Mouse (Mus musculus) myocyte (in vitro differentiated cells): ENCODE data around the gene Zbed4. TPM values are rescaled to one million over a fixed set of nuclear protein-coding genes. Genes with fewer than 3 reads are reported as not detected.
"Not testable (repeated sequence)": the region's sequence is repeated elsewhere in the genome, so short reads cannot be mapped to it uniquely, and the experiment has no call there.

Experiments used
- H3K27me3 ChIP-seq: one replicate; pipeline ENCODE4 v1.6.1; 2011; ENCODE audit not compliant: control insufficient read depth, insufficient read depth, insufficient read length
- H3K36me3 ChIP-seq: one replicate; pipeline ENCODE4 v1.6.1; 2011; ENCODE audit not compliant: control insufficient read depth, insufficient read depth
- H3K4me2 ChIP-seq: one replicate; pipeline ENCODE4 v1.6.1; 2011; ENCODE audit warnings: low read depth, control low read depth
- H3K4me3 ChIP-seq: one replicate; pipeline ENCODE4 v1.5.1; 2011; ENCODE audit warnings: mild to moderate bottlenecking, control low read depth, moderate library complexity
- H3K79me2 ChIP-seq: one replicate; pipeline ENCODE4 v1.6.1; 2011; ENCODE audit not compliant: control insufficient read depth, insufficient read depth
- H3ac ChIP-seq: one replicate; pipeline ENCODE4 v1.6.1; 2011; ENCODE audit not compliant: control insufficient read depth, insufficient read length
- CEBPB ChIP-seq: IDR thresholded peaks from 2 replicates; pipeline ENCODE4 v1.6.1; 2011; ENCODE audit warnings: mild to moderate bottlenecking, moderate library complexity; ENCODE audit not compliant: poor library complexity, insufficient read depth, severe bottlenecking
- E2F4 ChIP-seq: IDR thresholded peaks from one replicate; pipeline ENCODE4 v1.6.1; 2011; ENCODE audit warnings: mild to moderate bottlenecking, control low read depth, moderate library complexity; ENCODE audit not compliant: insufficient read depth
- MAX ChIP-seq: IDR thresholded peaks from one replicate; pipeline ENCODE4 v1.6.1; 2011; ENCODE audit warnings: low read depth, mild to moderate bottlenecking, control low read depth
- MYOD1 ChIP-seq, 3 experiments: IDR thresholded peaks; one replicate each; pipeline ENCODE4 v1.6.1; 2011; ENCODE audit warnings: control low read depth in 2 of 3, low read depth in 2 of 3, mild to moderate bottlenecking in 2 of 3, moderate library complexity in 1 of 3; ENCODE audit not compliant: insufficient read length in 2 of 3, control insufficient read depth in 1 of 3
- MYOG ChIP-seq, 3 experiments: IDR thresholded peaks; one replicate each; pipeline ENCODE4 v1.6.1; 2011; ENCODE audit warnings: control low read depth in 2 of 3, low read depth in 2 of 3, mild to moderate bottlenecking in 2 of 3; ENCODE audit not compliant: insufficient read length in 2 of 3, control insufficient read depth in 1 of 3, insufficient read depth in 1 of 3
- POLR2A ChIP-seq: IDR thresholded peaks from one replicate; pipeline ENCODE4 v1.6.1; 2011; ENCODE audit warnings: low read depth, mild to moderate bottlenecking, control low read depth, moderate library complexity; ENCODE audit not compliant: insufficient read length
- POLR2AphosphoS2 ChIP-seq: IDR thresholded peaks from one replicate; pipeline ENCODE4 v1.6.1; 2011; ENCODE audit warnings: low read depth, control low read depth; ENCODE audit not compliant: insufficient read length
- REST ChIP-seq: IDR thresholded peaks from one replicate; pipeline ENCODE4 v1.6.1; 2011; ENCODE audit warnings: mild to moderate bottlenecking, control low read depth, moderate library complexity; ENCODE audit not compliant: insufficient read depth, insufficient read length
- SRF ChIP-seq: IDR thresholded peaks from one replicate; pipeline ENCODE4 v1.6.1; 2011; ENCODE audit warnings: low read depth; ENCODE audit not compliant: control insufficient read depth, insufficient read length
- TCF12 ChIP-seq: IDR thresholded peaks from one replicate; pipeline ENCODE4 v1.6.1; 2011; ENCODE audit warnings: mild to moderate bottlenecking, control low read depth; ENCODE audit not compliant: poor library complexity, insufficient read depth, severe bottlenecking
- TCF3 ChIP-seq: IDR thresholded peaks from one replicate; pipeline ENCODE4 v1.6.1; 2011; ENCODE audit warnings: low read depth, control low read depth; ENCODE audit not compliant: insufficient read length
- USF1 ChIP-seq: IDR thresholded peaks from one replicate; pipeline ENCODE4 v1.6.1; 2011; ENCODE audit warnings: low read depth, mild to moderate bottlenecking, control low read depth, moderate library complexity
- polyA plus RNA-seq: library from polyadenylated mRNA; unstranded; fragments of >200 nt; fragmentation: generic; extraction: Trizol; gene quantifications from one replicate; pipeline ENCODE4 v1.2.1, GENCODE M21; 2012; ENCODE audit warnings: missing spikeins

Zbed4 gene
- polyA plus RNA-seq, 1 experiment, result 9.5 TPM

DNA sequence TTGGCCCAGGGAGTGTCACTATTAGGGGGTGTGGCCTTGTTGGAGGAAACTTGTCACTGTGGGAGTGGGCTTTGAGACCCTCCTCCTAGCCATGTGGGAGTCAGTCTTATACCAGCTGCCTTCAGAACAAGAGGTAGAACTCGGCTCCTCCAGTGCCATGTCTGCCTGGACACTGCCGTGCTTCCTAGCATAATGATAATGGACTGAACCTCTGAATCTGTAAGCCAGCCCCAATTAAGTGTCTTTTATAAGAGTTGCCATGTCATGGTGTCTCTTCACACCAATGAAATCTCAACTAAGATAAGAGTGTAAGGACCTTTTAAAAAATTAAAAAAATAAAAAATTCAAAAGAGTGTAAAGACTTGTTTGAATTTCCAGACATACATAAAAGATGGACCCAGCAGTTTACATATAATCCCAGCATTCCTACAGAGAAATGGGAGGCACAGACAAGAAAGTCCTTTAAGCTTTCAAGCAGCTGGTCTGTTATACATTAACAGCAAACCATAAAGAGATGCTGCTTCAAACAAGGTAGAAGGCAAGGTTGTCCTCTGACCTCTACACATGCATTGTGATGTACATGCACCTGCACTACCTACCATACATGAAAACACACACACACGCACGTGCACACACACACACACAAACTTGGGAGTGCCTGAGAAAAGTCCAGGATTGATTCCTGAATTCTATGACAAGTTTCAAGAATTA lies 40.8 kb downstream of the Zbed4 start:
- H3K27me3 ChIP-seq, result peaks cover 4% of the 10 kb centered on the region
- no peak overlapping the region for H3K4me3 ChIP-seq
- H3K4me2 ChIP-seq, result no peak overlapping the region
- H3K79me2 ChIP-seq, result no peaks in the 10 kb centered on the region
- H3K36me3 ChIP-seq, result no peaks in the 10 kb centered on the region
- TF ChIP-seq SRF (no peak), POLR2A (no peak), CEBPB (no peak), REST (no peak), E2F4 (no peak), MYOD1 (IDR thresholded peaks at IDR 0.05; ENCODE audit: control insufficient read depth in 1 of 3, insufficient read length in 2 of 3, low read depth in 2 of 3) (no peak), USF1 (no peak), POLR2AphosphoS2 (no peak), MYOG (IDR thresholded peaks at IDR 0.05; ENCODE audit: control insufficient read depth in 1 of 3, insufficient read depth in 1 of 3, insufficient read length in 2 of 3, low read depth in 2 of 3) (no peak), MAX (no peak), TCF3 (no peak), TCF12 (no peak)
- H3ac ChIP-seq, result no peak overlapping the region

DNA sequence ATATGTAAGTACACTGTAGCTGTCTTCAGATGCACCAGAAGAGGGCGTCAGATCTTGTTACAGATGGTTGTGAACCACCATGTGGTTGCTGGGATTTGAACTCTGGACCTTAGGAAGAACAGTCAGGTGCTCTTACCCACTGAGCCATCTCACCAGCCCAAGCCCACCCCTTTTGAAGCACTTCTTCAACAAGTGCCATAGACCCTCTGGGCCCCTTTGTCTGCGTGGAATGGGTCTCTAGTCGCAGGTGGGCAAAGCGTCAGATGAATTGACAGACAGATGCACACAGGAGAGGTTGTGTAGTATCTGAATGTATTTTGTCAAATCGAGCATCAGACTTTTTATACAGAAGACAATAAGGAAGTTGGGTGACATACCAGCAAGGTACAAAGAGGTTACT lies 43.3 kb downstream of the Zbed4 start:
- H3K27me3 ChIP-seq, H3K4me2 ChIP-seq, H3K4me3 ChIP-seq, H3K36me3 ChIP-seq, H3K79me2 ChIP-seq, H3ac ChIP-seq: not testable (repeated sequence)

DNA sequence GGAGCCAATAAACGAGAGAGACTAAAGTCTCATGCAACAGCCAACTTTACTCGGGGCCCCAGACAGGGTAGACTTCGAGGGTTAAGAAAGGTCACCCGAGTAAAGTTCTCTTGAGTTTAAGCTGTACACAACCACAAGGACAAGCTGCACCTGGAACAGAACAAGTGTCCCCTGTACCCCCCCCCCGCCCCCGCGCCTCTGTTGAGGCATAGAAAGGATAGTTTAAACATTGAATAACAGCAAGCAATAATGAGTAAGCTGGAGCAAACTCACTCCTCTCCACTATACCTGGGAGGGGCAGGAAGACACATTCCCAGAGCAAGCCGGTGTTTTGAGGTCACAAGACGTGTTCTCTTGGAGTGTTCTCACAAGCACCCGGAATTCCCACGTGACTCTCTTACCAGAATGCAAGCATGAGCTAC lies 48.5 kb downstream of the Zbed4 start:
- H3K4me3 ChIP-seq, result no peak overlapping the region
- H3K79me2 ChIP-seq, result no peaks in the 10 kb centered on the region
- peaks cover 10% of the 10 kb centered on the region for H3K36me3 ChIP-seq
- no peak overlapping the region for H3ac ChIP-seq
- TF ChIP-seq TCF12, result no peak
- TF ChIP-seq MAX, result no peak
- TF ChIP-seq POLR2A, result no peak
- TF ChIP-seq SRF, result no peak
- no peak for TF ChIP-seq MYOD1 (IDR thresholded peaks at IDR 0.05; ENCODE audit: control insufficient read depth in 1 of 3, insufficient read length in 2 of 3, low read depth in 2 of 3)
- TF ChIP-seq REST, result no peak
- TF ChIP-seq MYOG (IDR thresholded peaks at IDR 0.05; ENCODE audit: control insufficient read depth in 1 of 3, insufficient read depth in 1 of 3, insufficient read length in 2 of 3, low read depth in 2 of 3), result no peak
- no peak for TF ChIP-seq E2F4
- no peak for TF ChIP-seq USF1
- no peak for TF ChIP-seq POLR2AphosphoS2
- no peak for TF ChIP-seq CEBPB
- no peak for TF ChIP-seq TCF3
- no peak overlapping the region for H3K4me2 ChIP-seq
- no peaks in the 10 kb centered on the region for H3K27me3 ChIP-seq

DNA sequence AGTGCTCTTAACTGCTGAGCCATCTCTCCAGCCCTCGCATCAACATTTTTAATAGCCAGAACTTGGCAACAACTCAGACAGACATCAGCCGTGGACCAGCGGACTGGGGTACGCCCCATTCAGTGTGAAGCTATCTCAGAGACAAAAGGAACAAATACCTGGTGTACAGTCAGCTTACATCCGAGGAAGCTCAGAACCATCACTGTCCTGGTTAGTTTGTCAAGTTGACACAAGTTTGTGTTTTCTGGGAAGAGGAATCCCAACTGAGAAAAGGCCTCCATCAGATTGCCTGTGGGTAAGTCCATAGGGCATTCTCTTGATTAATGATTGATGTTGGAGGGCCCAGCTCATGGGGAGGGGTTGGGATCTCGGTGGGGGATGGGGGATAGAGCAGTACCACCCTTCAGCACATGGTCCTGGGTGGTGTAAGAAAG lies 49.5 kb downstream of the Zbed4 start:
- no peaks in the 10 kb centered on the region for H3K79me2 ChIP-seq
- H3ac ChIP-seq, result no peak overlapping the region
- peaks cover 17% of the 10 kb centered on the region for H3K36me3 ChIP-seq
- TF ChIP-seq SRF, result no peak
- TF ChIP-seq POLR2A, result no peak
- no peak for TF ChIP-seq MAX
- TF ChIP-seq CEBPB, result no peak
- no peak for TF ChIP-seq E2F4
- TF ChIP-seq REST, result no peak
- no peak for TF ChIP-seq TCF3
- TF ChIP-seq MYOD1 (IDR thresholded peaks at IDR 0.05; ENCODE audit: control insufficient read depth in 1 of 3, insufficient read length in 2 of 3, low read depth in 2 of 3), result no peak
- no peak for TF ChIP-seq POLR2AphosphoS2
- TF ChIP-seq MYOG (IDR thresholded peaks at IDR 0.05; ENCODE audit: control insufficient read depth in 1 of 3, insufficient read depth in 1 of 3, insufficient read length in 2 of 3, low read depth in 2 of 3), result no peak
- no peak for TF ChIP-seq USF1
- no peak overlapping the region for H3K4me2 ChIP-seq
- no peaks in the 10 kb centered on the region for H3K27me3 ChIP-seq
- H3K4me3 ChIP-seq, result no peak overlapping the region

DNA sequence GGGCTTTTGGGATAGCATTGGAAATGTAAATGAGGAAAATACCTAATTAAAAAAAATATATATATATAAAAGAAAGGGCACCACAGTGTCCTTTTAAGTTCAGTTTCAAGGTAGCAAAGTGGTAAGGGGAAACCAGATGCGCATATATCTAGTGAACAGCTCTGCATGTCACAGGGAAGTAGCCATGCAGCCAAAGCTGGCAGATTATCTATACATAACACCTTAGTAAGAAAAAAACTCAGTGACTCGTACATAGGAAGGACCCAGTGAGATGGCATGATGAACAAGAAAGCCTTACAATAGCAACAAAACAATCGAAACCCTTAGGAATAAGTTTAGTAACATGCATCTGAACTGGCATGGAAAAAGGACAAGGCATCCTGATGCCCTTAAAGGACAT lies 50.4 kb downstream of the Zbed4 start:
- no peak overlapping the region for H3K4me3 ChIP-seq
- H3K79me2 ChIP-seq, result no peaks in the 10 kb centered on the region
- H3K36me3 ChIP-seq, result peaks cover 25% of the 10 kb centered on the region
- H3K27me3 ChIP-seq, result no peaks in the 10 kb centered on the region
- TF ChIP-seq POLR2A, result no peak
- no peak for TF ChIP-seq TCF3
- TF ChIP-seq REST, result no peak
- no peak for TF ChIP-seq USF1
- TF ChIP-seq TCF12, result no peak
- TF ChIP-seq POLR2AphosphoS2, result no peak
- TF ChIP-seq MYOG (IDR thresholded peaks at IDR 0.05; ENCODE audit: control insufficient read depth in 1 of 3, insufficient read depth in 1 of 3, insufficient read length in 2 of 3, low read depth in 2 of 3), result no peak
- no peak for TF ChIP-seq CEBPB
- TF ChIP-seq MYOD1 (IDR thresholded peaks at IDR 0.05; ENCODE audit: control insufficient read depth in 1 of 3, insufficient read length in 2 of 3, low read depth in 2 of 3), result no peak
- no peak for TF ChIP-seq E2F4
- TF ChIP-seq MAX, result no peak
- TF ChIP-seq SRF, result no peak
- no peak overlapping the region for H3K4me2 ChIP-seq
- H3ac ChIP-seq, result no peak overlapping the region
